Mouse (Mus musculus) ES-CJ7 (cell line): Measurements from ENCODE around the gene Erf.

Experiments used
- DNase-seq: peaks from one replicate; pipeline ENCODE4 v3.0.0; 2011; ENCODE audit warnings: low read depth, low spot score

The Erf gene

GRCm38 (mm10) chr7:25210482-25210881 lies 40.1 kb downstream of the Erf start:
- DNase-seq: no peak

GRCm38 (mm10) chr7:25209161-25209622 lies 41.4 kb downstream of the Erf start:
- peak; percentile 6 for DNase-seq

DNA sequence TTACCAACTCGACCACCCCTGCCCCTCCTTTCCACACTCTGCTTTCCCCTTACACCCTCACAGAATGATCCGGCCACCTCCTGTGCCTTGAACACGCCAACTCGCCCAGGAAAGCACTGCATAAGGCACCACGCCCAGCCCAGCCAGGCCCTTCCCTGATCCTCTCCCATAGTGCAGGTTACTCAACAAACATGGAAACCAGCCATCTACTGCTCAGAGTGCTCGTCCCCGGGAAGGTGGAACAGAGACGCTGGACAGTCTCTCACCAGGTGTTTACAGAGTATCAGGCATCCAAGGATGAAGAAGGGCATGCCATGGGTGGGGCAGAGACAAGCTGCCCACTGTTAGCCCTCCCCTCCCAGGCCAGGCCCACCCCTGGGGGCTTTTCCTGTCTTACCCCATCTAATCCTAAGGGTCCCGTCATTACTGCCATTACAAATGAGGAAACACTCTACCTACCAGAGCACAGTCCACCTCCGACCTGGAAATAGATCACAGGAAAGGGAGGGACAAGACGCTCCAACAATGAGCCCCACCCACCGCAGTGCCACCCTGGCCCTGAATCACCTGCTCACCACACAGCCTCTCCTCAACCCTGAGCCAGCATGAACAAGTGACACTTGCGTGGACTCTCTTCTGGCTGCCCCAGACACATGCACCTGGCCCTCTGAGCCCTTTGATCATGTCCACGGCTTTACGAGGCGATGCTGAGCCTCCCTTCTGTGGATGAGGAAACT lies 44.3 kb downstream of the Erf start:
- DNase-seq: no peak

DNA sequence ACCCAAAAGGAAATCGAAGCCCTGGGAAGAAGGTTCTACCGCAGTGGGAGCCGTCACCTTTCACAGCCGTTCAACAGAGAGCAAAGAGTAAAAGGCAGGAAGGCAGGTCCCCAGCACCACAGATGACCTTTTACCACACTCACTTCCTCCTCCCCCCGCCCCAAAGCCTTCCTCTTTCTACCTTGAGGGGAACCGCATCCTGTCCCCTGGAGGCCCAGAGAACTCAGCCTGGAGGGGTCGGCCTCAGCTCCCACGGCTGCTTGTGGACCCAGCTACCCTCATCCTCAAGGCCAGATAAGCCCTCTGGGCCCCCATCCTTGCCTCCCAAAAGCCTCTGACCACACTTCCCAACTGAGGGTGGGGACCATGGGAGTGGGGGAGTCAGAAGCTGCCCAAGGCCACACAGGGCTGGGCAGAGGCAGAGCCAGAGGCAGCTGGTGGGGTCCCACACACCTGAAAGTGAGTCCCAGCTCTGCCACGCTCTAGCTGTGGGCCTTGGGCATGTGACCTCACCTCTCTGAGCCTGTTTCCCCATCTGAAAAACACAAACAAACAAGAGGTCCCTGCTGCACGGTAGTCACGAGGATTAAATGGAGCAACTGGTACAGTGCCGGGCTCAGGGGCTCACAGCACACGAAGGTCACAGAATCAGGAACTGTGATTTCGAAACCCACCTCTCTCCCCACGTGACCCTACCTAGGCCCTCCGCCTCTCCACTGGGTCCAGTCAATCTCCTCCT lies 45.0 kb downstream of the Erf start:
- no peak for DNase-seq

GRCm38 (mm10) chr7:25203624-25204023 lies 46.9 kb downstream of the Erf start:
- DNase-seq: peak; percentile 25

- DNase-seq: no peak
Observed at GRCm38 (mm10) chr7:25197384-25198018, 53.1 kb downstream of the Erf start.

GRCm38 (mm10) chr7:25196107-25196506 lies 54.5 kb downstream of the Erf start:
- no peak for DNase-seq

- DNase-seq: no peak
Observed at GRCm38 (mm10) chr7:25195148-25195547, 55.4 kb downstream of the Erf start.
